Mouse (Mus musculus) T-helper 1 cell (primary cell): ENCODE measurements around the gene Mzf1.

ENCODE experiments used
- in situ Hi-C: fragments of 300-600 bp; cut with MboI, MseI; formaldehyde crosslinking; loops from one replicate; pipeline ENCODE4 v1.15.1; 2025; ENCODE audit warnings: high pct_unique_total_duplicates

Mzf1 gene

GRCm38 (mm10) chr7:13006531-13006930 lies 48.0 kb downstream of the Mzf1 start:
- in situ Hi-C loops: loop anchor here (5.0 kb wide), 1 partner anchor 36 kb away; no protein-coding TSS in a partner anchor

- in situ Hi-C loops: loop anchor here (5.0 kb wide), 1 partner anchor 36 kb away; no protein-coding TSS in a partner anchor
Measured at GRCm38 (mm10) chr7:13006011-13006410, 48.6 kb downstream of the Mzf1 start.

DNA sequence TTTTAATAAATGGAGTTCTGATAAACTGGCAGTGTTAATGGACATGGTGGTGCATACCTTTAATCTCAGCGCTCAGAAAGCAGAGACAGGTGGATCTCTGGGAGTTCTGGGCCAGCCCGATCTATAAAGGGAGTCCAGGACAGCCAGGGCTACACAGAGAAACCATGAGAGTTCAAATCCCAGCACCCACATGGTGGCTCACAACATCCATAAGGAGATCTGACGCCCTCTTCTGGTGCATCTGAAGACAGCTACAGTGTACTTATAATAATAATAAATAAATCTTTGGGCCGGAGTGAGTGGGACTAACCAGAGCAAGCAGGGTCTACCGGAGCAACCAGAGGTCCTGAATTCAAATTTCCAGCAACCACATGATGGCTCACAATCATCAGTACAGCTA lies 51.2 kb downstream of the Mzf1 start:
- in situ Hi-C loops: no loop called here

DNA sequence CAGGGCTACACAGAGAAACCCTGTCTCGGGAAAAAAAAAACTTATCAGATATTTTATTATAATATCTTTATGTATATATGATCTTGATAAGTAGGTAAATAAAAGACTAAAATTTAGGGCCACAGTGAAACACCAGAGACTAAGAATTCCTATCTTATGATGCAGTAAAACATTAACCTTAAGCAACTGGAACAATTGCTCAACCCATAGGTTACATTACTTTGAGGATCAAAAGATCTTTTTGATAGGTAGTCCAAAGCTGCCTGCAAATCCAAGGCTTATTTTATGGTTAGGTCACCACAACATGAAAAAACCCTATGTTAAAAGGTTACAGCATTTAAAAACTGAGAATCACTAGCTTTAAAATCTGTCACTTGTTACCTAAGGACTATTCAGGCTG lies 53.0 kb downstream of the Mzf1 start:
- in situ Hi-C loops: no loop called here

GRCm38 (mm10) chr7:12998851-12999250 lies 55.7 kb downstream of the Mzf1 start, which contains the start of gene Trim28:
Gene Trim28 (plus strand): TSS chr7:12999114.
- in situ Hi-C loops: no loop called here

DNA sequence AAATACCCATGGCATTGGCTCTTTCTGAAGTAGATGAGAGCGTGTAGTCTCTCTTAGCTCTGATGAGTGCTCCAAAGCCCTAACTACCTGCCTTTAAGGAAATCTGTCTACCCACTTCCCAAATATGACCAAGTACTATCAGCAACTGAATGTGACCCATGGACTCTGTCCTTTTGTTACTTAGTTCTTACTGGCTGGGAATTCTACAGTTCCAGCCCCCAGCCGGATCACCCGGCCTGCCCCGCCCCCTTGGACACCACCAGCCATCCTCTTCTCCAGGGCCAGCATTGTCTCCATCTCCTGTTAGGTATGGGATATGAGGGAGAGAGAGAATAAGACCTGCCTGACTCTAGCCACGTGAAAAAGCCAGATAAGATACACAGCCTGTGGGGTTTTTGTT lies 56.5 kb downstream of the Mzf1 start, which contains the start of gene Slc27a5:
TSS of gene Slc27a5 (minus strand) at position 140 of the 400 bp plus-strand sequence.
- in situ Hi-C loops: no loop called here

DNA sequence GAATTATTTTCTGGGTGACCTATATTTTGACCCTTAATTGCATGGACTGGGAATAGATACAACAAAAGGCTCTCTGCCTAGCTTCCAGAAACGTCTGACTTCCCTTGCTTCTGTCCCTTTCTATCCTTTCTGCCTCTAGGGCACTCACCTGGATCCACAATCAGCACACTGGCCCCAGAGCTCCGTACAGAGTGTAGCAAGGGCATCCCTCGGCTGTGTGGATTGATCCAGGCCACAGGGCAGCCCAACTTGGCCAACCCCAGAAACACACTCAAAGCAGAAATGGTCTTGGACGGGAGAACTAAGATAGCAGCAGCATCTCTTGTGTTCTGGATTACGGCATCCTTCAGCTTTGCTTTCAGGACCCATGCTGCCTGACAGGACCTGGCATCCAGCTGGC lies 57.3 kb downstream of the Mzf1 start:
- in situ Hi-C loops: no loop called here

DNA sequence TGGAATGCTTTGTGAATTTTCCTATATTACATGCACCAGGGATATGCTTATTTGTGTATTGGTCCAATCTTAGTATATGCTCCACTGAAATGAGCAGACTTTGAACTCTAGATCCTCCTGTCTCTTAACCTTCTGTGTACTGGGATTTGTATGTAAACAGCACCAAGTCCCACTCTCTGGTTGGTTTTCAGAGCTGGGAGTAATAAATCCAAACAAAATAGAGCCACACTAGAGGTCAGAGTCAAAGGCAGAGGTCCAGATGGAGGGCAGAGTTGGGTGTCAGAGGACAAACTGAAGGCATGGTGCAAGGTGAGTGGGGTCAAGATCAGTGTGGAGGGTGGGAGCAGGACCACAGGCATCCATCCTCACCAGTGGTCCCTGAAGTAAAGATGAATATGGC lies 58.7 kb downstream of the Mzf1 start:
- in situ Hi-C loops: no loop called here

DNA sequence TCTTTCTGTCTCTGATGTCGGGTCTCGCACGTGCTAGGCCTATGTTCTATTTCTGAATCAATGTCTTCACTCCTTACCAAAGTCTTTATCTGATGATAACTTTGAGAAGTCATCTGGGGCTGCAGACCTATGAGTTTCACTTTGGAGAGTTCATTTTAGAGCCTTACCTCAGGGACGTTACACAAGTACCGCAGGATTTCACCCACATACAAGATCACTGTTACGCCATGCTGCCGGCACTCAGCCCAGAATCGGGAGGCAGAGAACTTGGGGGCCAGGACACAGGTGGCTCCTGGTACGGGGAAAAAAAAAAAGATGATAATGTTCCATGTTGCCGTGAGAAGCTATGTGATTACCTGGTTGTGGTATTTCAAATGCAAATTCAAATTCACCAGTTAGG lies 61.4 kb downstream of the Mzf1 start:
- in situ Hi-C loops: no loop called here
